21 mouse cellular contexts compared by ENCODE assay signal in genomic region chr16:16325775-16326336, GRCm38 (mm10). TPM values are rescaled to one million over a fixed set of nuclear protein-coding genes. Genes with fewer than 3 reads are reported as not detected.
DNase-seq lines count a peak whose midpoint lies in the region; ATAC-seq and TF ChIP-seq lines count a peak whose summit lies in the region.
"Had no signal": no experiment of that assay in that cellular context is flagged by ENCODE, and none has a peak within 500 bp of the region (broad histone marks: within the 10 kb centered on the region; RNA-seq: fewer than 3 reads in every experiment).

No protein-coding gene starts in this region.

- ATAC-seq in kidney, embryonic 14.5 days (ENCODE audit: low FRiP score, low TSS enrichment), result no peak
- ATAC-seq in midbrain, embryonic 15.5 days (replicated peaks), result peak; percentile 78; the same call in 1 of the 2 replicates
- ATAC-seq: forebrain, embryonic 16.5 days; Patski had no signal

- H3K4me1 ChIP-seq in kidney, adult 2 months (ENCODE audit: control insufficient read depth, insufficient read depth, low read length), result no peaks in the 10 kb centered on the region
- H3K4me1 ChIP-seq in kidney, embryonic 14.5 days (ENCODE audit: control insufficient read depth, insufficient read depth, low read length), result no peaks in the 10 kb centered on the region
- H3K4me1 ChIP-seq in midbrain, embryonic 15.5 days, result no peaks in the 10 kb centered on the region
- H3K4me1 ChIP-seq: embryonic facial prominence, embryonic 15.5 days; heart, embryonic 13.5 days; hindbrain, embryonic 15.5 days had no signal

- WGBS in kidney, adult 2 months, result 68% methylated on average over 5 of the region's 5 CpGs
- WGBS in kidney, embryonic 14.5 days, result 87% methylated on average over 5 of the region's 5 CpGs
- WGBS in midbrain, embryonic 15.5 days, result 64% methylated on average over 5 of the region's 5 CpGs

- H3K9ac ChIP-seq in kidney, embryonic 14.5 days (ENCODE audit: low read depth, low read length), result no peak overlapping the region
- H3K9ac ChIP-seq in midbrain, embryonic 15.5 days, result no peak overlapping the region
- H3K9ac ChIP-seq: embryonic facial prominence, embryonic 15.5 days; heart, embryonic 13.5 days; hindbrain, embryonic 15.5 days had no signal

- H3K27ac ChIP-seq in kidney, adult 2 months (ENCODE audit: insufficient read depth, low read depth, low read length), result no peak overlapping the region; the same call in 1 of the 2 replicates
- H3K27ac ChIP-seq in kidney, embryonic 14.5 days (ENCODE audit: low read depth, low read length), result no peak overlapping the region
- no peak overlapping the region for H3K27ac ChIP-seq in midbrain, embryonic 15.5 days
- H3K27ac ChIP-seq: embryonic facial prominence, embryonic 15.5 days; gastrocnemius, adult 2 months; heart, embryonic 13.5 days; hindbrain, embryonic 15.5 days had no signal

- TF ChIP-seq POLR2A in kidney, adult 2 months (IDR thresholded peaks at IDR 0.05; ENCODE audit: low read depth, low read length), result no peak
- TF ChIP-seq POLR2A in brain, embryonic 14.5 days (IDR thresholded peaks at IDR 0.05; ENCODE audit: borderline replicate concordance, extremely low read depth, insufficient read depth, insufficient read length, poor library complexity, severe bottlenecking), result no peak

- no peaks in the 10 kb centered on the region for H3K9me3 ChIP-seq in kidney, embryonic 14.5 days (ENCODE audit: control insufficient read depth, low read length)
- H3K9me3 ChIP-seq in midbrain, embryonic 15.5 days, result no peaks in the 10 kb centered on the region
- H3K9me3 ChIP-seq: embryonic facial prominence, embryonic 15.5 days; heart, embryonic 13.5 days; hindbrain, embryonic 15.5 days had no signal

- no peak overlapping the region for H3K4me3 ChIP-seq in kidney, adult 2 months (ENCODE audit: insufficient read depth, low read depth, low read length)
- H3K4me3 ChIP-seq in kidney, embryonic 14.5 days (ENCODE audit: low read length), result no peak overlapping the region
- no peak overlapping the region for H3K4me3 ChIP-seq in midbrain, embryonic 15.5 days
- H3K4me3 ChIP-seq: embryonic facial prominence, embryonic 15.5 days; gastrocnemius, adult 2 months; heart, embryonic 13.5 days; hindbrain, embryonic 15.5 days had no signal

- DNase-seq in kidney, adult 2 months, result peak; percentile 35
- DNase-seq in kidney, postnatal 36 days, result peak; percentile 9 to 21
- no peak for DNase-seq in kidney, postnatal 10 days
- DNase-seq in brain, embryonic 14.5 days (ENCODE audit: low read depth), result peak; percentile 38
- no peak for DNase-seq in thymus, adult 18-20 months
- DNase-seq: adrenal gland, adult 2 months; adrenal gland, postnatal 25 days; cerebellum, adult 8-10 months; cerebellum, postnatal 14 days; embryo, embryonic 11 days; gastrocnemius, adult 2 months; gastrocnemius, postnatal 25 days; heart, postnatal 36 days had no signal

- H3K36me3 ChIP-seq in kidney, adult 2 months (ENCODE audit: control insufficient read depth, insufficient read depth, low read length), result peaks cover 4% of the 10 kb centered on the region
- peaks cover 45% of the 10 kb centered on the region for H3K36me3 ChIP-seq in kidney, embryonic 14.5 days (ENCODE audit: control insufficient read depth, insufficient read depth, low read length)
- peaks cover 17% of the 10 kb centered on the region; the same call in 1 of the 2 replicates for H3K36me3 ChIP-seq in midbrain, embryonic 15.5 days (replicated peaks)

- TF ChIP-seq CTCF in kidney, adult 2 months (conservative IDR thresholded peaks at IDR 0.05; ENCODE audit: insufficient read depth, insufficient read length, low read depth, low read length), result no peak
- no peak for TF ChIP-seq CTCF in brain, embryonic 14.5 days (IDR thresholded peaks at IDR 0.05; ENCODE audit: borderline replicate concordance, extremely low read depth, insufficient read depth, insufficient read length)

- no peaks in the 10 kb centered on the region for H3K27me3 ChIP-seq in kidney, adult 2 months (replicated peaks; ENCODE audit: control insufficient read depth, insufficient read depth, low read length)
- no peaks in the 10 kb centered on the region for H3K27me3 ChIP-seq in kidney, embryonic 14.5 days (ENCODE audit: control insufficient read depth, insufficient read depth, low read length)
- H3K27me3 ChIP-seq in midbrain, embryonic 15.5 days (replicated peaks), result no peaks in the 10 kb centered on the region
- H3K27me3 ChIP-seq: CH12.LX; embryonic facial prominence, embryonic 15.5 days; heart, embryonic 13.5 days; hindbrain, embryonic 15.5 days; Patski had no signal

- no peak overlapping the region for H3K4me2 ChIP-seq in kidney, embryonic 14.5 days (replicated peaks; ENCODE audit: low read depth, low read length)
- H3K4me2 ChIP-seq in midbrain, embryonic 15.5 days, result no peak overlapping the region
- H3K4me2 ChIP-seq: embryonic facial prominence, embryonic 15.5 days; heart, embryonic 13.5 days; hindbrain, embryonic 15.5 days had no signal

RNA-seq across cellular contexts. Expression of gene Yars2, which starts 23.1 kb away (rescaled TPM):
- polyA plus RNA-seq in kidney, adult 2 months (2012; rRNA removed), result 20.3 and 25.8 TPM in 2 replicates
- 46.0 and 52.0 TPM in 2 replicates for polyA plus RNA-seq in kidney, embryonic 14.5 days (2014; fragmentation: Nextera tagmentation; extraction: Ambion mirVana)
- polyA plus RNA-seq in brain, embryonic 14.5 days (2012; rRNA removed), result 21.3 and 29.8 TPM in 2 replicates
- 23.5 and 26.4 TPM in 2 replicates for polyA plus RNA-seq in midbrain, embryonic 15.5 days (2015; fragmentation: Nextera tagmentation; extraction: Ambion mirVana)

RNA-seq across cellular contexts. Expression of gene Dnm1l, which starts 32.9 kb away (rescaled TPM):
- polyA plus RNA-seq in kidney, adult 2 months (2012; rRNA removed), result 8.5 and 11.7 TPM in 2 replicates
- 53.6 and 61.9 TPM in 2 replicates for polyA plus RNA-seq in kidney, embryonic 14.5 days (2014; fragmentation: Nextera tagmentation; extraction: Ambion mirVana)
- 62.1 and 81.2 TPM in 2 replicates for polyA plus RNA-seq in brain, embryonic 14.5 days (2012; rRNA removed)
- 101 and 110 TPM in 2 replicates for polyA plus RNA-seq in midbrain, embryonic 15.5 days (2015; fragmentation: Nextera tagmentation; extraction: Ambion mirVana)

Comparison
In these comparisons a context has a peak if more than half of its experiments do, and no peak if none do; other contexts are left out.
1. DNase-seq: peak in kidney, adult 2 months (single experiment), kidney, postnatal 36 days (2 of 2) and brain, embryonic 14.5 days (single experiment); none in kidney, postnatal 10 days (single experiment) and thymus, adult 18-20 months (0 of 2).